Mouse (Mus musculus) hindlimb bud, embryonic 11.5 days (tissue): Measurements from ENCODE around the gene Ccin.
A peak's percentile ranks its signal among the peaks of the same experiment; 100 is the strongest.

Experiments used
- DNase-seq: peaks from one replicate; pipeline ENCODE4 v3.0.0-alpha.2; 2012; ENCODE audit warnings: low read depth, low spot score; ENCODE audit errors: extremely low spot score

Gene Ccin

DNA sequence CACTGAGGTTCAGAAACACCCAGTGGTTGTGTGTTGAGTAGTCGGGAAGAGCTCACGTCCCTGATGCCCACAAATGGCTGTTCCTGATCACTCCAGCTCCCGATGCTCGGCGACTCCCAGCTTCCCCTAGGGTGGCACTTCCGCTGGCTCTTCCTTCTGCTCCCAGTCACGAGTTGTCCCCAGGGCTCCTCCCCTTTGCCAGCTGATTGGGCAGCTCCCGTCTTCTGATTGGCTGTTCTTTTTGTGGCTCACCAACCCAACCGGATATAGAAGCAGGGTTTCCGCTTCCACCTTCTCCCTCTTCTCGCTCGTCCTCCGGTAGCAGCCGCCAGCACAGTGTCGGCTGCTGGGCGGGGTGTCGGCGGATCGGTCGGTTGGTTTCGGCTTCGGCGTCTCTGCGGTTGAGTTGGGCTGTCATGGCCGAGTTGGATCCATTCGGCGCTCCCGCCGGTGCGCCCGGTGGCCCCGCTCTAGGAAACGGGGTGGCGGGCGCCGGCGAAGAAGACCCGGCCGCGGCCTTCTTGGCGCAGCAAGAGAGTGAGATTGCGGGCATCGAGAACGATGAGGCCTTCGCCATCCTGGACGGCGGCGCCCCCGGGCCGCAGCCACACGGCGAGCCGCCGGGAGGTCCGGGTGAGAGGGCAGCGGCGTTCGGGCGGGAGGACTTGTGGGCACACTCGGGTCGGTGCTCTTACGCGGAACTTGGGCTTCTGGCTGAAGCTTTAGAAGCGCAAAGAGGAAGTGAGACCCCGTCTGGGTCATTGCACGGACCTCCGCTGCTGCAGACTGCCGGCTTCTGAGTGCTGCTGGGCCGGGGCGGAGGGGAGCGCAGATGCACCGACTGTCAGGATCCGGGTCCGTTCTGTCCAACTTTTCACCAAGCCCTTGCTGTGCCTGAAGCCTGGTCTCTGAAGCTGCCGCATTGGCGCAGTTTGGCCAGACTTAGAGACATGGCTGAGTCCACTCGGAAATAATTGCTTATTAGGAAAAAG is 29.4 kb downstream of the Ccin start:
- DNase-seq: peak; percentile 84

GRCm38 (mm10) chr4:44013391-44014070 is 30.2 kb downstream of the Ccin start:
- DNase-seq: no peak

GRCm38 (mm10) chr4:44016071-44016470 is 32.8 kb downstream of the Ccin start:
- no peak for DNase-seq

DNA sequence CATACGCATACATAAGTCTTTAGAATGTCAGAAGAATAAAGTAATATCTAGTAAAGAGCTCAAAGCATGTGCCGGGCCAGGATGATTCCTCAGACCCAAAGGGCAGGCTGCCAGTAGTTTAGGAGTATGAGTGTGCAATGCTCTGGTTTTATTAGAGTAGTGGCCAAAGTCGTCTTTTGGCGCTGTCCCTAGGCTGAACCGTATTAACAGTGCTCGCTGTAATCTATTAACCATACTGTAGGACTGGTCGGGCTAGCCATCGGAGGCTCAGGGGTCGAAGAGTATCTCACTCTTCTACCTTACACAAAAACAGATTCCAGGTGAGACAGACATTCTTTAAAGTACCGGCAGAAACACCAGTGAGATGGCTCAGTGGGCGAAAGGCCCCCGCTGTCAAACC is 33.5 kb downstream of the Ccin start:
- DNase-seq: no peak

DNA sequence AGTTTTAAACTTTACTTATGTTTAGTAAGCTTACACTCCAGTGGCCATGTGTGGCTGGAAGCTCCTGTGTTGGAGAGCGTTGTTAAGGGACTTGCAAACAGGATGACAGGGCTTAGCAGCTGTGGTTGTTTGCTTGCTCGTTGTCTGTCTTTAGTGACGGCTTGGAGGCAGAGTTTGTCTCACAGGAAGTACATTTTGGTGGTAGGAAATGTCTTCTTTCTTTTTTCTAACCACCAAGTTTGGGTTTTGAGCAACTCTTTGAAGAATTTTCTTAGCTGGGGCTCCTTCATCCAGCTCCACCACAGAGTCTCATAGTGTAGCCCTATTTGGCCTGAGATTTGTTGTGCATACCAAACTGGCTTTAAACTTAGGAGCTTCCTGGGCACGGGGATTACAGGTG is 39.0 kb downstream of the Ccin start:
- no peak for DNase-seq

- no peak for DNase-seq
These were observed 39.5 kb downstream of the Ccin start for GRCm38 (mm10) chr4:44022766-44023165.

DNA sequence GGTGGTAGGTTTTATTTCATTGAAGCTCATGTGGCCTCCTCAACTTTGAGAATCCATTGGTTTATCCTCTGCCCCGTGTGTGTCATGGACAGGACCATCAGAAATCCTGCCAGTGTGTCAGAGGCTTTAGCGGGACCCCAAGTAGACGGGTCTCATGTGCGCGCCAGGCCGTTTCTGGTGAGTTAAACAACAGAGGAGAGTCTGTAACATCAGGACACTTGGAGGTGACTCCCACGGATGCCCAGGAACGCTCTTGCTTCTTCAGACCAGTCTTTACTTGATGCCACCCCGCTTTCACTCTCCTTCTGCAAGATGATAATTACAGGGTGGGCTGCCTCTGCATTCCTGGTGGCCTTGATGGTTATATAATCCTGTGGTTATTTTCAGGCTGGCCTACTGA is 40.4 kb downstream of the Ccin start:
- no peak for DNase-seq

DNA sequence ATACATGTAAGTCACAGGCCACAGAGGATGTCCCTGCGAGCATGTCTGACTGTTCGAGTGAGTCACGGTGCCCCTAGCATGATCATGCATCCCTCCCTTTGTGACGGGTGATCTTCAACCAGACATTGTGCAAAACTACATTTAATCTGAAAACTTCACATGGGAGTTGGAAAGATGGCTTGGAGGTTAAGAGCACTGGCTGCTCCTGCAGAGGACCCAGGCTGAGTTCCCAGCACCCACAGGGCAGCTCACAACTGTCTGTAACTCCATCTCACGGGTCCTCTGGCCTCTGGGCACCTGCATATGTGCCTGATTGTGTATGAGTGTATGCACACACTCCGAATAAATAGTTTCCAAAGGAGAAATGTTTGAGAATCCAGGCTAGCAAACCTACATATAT is 41.0 kb downstream of the Ccin start:
- DNase-seq: no peak

- no peak for DNase-seq
These were observed 42.3 kb downstream of the Ccin start for GRCm38 (mm10) chr4:44025570-44025969.

DNA sequence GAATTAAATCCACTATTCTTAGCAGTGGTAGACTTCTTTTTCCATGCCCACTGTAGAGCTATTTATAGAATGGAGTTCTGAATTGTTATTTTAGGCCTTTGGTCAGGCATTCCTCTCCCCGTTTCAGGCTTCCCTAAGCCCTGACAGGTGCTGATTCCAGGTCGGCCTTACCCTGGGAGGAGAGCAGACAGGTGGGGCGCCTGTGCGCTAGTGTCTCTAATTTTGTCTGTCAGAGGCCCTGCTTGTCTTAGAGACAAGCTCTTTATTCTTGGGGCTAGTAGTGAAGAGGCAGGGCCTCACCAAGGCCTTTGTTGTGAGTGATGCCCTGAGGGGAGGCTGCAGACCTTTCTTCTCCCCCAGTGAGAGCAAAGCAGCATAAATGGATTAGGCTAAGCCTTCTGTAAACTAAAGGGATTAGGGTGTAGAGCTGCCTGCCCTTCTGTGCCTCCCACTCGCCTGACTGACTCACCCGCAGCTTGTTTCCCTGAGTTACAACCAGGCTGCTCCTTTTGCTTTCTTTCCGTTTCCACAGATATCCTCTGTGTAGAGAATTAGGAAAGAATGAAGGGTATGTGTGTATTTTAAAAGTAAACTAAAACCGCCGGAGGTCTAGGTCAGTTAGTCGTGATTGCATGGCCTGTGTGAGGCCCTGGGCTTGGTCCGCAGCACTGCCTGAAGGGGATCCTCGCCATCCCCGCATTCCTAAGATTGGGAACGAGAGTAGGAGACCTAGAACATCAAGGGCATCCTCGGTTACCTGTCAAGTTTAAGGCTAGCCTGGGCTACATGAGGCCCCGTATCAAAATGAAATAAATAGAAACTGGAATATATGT is 45.2 kb downstream of the Ccin start:
- no peak for DNase-seq

- DNase-seq: no peak
These were observed 46.4 kb downstream of the Ccin start for GRCm38 (mm10) chr4:44029661-44030066.

DNA sequence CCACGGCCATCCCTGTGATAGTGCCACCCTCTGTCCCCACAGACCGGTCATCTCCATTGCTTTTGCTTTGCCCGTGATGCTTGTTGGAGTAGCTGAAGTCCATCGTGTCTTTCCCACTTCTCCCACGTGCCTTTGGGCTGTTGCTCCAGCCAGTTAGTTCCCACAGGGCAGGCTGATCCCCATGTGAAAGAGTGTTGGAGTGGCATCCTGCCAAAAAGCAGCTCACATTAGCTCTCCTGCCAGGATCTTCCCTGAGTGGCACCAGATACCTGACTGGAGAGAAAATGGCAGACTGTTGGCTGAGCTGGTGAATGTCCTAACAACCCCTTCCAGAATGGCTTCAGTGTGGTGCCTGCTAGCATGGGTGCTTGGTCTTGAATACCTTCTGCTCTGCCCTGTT is 48.2 kb downstream of the Ccin start:
- DNase-seq: no peak
